Mouse (Mus musculus): ENCODE results near the gene Il22ra2.

Gene Il22ra2

DNA sequence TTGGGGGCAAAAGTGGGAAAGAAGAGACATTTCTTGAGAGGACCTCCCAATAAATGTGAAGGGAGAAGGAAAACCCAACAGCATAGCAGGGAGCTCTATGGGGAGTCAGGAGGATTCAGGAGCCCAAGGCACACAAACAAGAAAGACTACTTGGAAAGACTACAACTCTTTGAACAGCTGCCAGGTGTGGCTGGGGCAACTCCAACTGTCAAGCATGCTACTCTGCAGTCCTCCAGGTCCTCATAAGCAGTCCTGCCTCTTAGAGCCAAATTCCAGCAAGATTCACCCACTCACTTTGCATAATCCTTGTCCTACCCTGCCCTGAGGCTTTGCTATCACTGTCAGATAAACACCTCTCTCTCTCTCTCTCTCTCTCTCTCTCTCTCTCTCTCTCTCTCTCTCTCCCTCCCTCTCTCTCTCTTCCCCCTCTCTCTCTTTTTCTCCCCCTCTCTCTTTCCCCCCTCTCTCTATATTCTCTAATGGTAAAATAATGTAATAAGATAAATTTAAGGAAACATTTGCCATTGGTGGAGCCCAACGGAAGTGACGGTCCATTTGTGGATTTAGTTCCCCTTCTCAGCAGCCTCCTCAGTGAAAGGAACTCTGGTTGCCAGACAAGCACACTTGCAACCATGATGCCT, at the start of gene Il22ra2:
TSS of gene Il22ra2 (plus strand) at position 591 of the 641 bp plus-strand sequence.
- no peak for DNase-seq (ENCODE audit: low spot score)

DNA sequence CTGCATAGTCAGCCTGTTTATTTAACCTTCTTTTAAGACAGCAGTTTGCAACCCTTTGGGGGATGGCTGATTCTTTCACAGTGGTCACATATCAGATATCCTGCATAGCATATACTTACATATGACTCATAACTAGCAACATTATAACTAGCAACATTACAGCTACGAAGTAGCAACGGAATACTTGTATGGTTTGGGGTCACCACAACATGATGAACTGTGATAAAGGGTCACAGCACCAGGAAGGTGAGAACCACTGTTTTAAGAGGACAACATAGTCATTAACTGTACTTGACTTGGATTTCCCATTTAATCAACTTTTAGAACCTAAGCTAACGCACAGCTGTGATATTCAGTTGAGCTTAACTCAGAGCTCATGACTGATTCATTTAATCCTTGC, 44.2 kb upstream of the Il22ra2 start:
- DNase-seq (ENCODE audit: low spot score) = no peak

DNA sequence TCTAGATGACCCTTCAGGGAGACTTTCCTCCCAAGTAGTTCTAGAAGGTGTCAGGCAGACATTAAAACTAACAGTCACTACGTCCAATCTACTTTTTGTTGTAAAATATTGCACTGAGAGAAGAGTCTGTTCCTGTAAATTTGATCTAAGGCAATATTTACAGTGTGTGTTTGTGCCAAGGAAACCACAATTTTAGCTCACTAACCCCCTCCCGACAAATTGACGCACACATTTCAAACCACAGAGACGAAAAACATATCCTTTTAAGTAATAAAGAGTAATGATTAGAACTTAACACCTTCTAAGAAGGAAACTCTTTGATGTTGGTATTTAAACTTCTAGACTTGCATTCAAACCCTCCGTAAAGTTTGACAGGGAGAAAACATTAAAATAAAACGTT, 43.8 kb upstream of the Il22ra2 start:
- DNase-seq (ENCODE audit: low spot score) = no peak

DNA sequence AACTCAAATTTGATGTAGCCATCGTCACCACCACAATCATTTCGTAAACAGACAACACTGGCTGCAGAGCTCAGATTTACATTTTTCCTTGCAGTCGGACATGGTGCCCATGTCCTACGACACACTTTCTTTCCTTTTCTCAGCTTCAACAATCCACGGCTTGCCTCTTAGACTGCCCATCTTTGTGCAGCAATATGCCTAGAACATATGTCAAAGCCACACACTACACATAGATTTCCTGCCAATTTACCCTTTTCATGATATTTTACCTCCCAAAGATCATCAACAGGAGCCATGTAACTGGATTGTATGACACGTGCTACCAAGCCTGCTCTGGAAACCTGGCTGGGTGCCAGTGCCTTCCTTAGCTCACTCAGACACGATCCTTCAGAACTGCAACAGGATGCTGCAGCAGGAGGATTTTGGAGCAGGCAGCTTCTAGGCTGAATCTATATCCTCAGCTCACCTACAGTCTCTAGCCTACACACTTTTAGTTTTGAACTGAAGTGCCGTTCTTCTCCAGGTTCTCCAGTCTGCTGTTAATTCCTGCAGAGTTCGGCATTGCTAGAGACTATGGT, 43.3 kb upstream of the Il22ra2 start:
- DNase-seq (ENCODE audit: low spot score) = no peak

DNA sequence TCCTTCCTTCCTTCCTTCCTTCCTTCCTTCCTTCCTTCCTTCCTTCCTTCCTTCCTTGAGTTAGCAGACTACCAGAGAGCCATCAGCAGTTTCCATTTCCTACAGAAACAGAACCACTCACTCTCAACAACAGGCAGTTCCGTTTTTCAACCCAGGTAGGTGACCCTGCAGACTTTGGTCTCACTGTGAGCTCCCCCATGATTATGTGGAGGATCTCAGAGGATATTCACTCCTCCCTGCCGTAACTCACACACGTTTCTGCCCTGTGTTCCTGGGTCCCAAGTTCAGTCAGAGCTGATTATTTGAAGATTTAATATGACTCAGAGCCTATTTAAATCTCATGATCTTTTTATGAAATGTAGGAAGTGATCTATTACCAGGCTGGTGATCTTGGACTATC, 41.1 kb upstream of the Il22ra2 start:
- DNase-seq (ENCODE audit: low spot score) = no peak

DNA sequence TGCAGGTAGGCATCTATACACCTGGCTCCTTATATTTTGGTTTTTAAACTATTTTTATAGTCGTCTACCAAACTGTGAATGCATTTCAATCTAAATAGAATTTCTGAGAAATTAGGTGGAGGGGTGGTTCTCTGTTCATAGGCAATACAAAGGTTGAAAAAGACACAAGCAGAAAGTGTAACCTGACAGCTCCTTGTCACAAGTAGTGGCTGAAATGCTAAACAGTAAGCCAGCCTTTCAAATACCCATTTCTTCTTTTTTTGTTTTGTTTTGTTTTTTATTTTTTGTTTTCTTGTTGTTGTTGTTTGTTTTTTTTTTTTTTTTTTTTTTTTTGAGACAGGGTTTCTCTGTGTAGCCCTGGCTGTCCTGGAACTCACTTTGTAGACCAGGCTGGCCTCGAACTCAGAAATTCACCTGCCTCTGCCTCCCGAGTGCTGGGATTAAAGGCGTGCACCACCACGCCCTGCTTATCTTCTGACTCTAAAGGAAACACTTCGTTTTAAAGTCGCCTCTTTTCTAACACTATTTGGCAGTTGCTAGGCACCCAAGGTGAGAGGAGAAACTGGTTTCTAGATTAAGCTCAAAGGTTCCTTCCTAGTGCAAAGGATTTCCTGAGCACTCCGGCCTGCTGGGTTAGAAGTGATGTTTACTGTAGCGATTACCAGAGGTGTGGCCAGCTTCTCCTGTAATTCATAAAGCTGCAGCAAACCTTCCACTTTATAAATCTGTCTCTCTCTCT, 39.8 kb upstream of the Il22ra2 start:
- DNase-seq (ENCODE audit: low spot score) = no peak

DNA sequence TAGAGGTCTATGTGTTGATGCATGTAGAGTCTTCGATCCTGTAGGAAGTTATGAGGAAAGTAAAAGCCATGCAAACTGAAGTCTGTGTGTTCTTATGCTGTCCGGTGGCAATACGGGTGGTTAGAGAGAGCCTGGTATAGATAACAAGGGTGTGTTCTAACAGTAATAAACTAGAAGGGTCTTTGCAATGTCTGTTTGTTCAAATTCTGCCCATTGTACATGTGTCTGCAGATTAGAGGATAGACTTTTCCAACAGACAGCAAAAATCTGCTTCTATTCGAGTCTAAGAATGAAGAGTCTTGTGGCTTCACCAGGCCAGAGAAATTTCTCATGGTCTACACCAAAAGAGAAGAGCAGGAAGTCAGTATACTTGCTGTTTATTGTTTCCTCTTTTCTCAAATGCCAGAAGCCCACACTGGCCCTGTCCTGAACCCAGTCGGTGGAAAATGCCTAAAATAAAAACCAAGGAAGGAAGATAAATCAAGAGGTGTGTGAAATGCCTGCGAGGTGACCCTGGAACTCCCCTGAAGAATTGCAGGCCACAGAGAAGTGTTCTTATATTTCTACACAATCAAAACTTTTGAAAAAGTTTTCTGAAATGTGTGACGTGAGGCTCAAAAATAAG, 38.9 kb upstream of the Il22ra2 start:
- no peak for DNase-seq (ENCODE audit: low spot score)

DNA sequence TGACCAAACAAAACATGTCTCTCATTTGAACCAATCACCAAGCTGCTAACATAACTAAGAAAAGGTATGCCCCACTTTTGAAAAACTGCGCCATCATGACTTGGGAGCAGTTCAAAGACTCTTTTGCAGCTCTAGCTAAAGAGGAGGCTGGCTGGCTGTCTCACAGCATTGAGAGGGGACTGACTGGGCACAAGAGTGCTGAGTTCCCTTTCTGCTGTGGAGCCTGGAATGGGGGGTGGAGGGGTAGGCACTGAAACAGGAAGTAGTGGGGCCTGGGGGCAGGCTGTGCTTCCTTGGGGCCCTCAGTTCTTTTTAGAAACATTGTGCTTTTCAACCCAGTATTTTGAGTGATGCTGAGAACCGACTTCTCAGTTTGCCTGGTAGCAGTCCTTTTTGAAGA, 37.7 kb upstream of the Il22ra2 start:
- no peak for DNase-seq (ENCODE audit: low spot score)

DNA sequence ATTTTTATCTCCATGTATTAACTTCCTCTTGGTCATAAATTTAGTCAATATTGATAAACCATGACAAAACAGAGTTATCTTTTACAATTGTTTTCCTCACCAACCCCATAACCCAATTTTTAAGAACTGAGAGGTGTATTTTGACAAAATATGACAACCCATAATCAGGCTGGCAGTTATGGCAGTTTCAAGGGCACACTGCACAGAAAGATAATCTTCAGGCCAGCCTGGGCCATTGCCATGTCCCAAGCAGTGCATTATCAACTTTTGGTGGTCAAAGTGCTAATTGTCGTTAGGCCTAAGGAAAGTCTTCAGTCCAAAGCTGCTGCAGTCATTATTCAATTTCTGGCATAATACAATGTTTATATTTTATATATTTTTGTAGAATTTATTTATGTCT, 37.0 kb upstream of the Il22ra2 start:
- DNase-seq (ENCODE audit: low spot score) = no peak

DNA sequence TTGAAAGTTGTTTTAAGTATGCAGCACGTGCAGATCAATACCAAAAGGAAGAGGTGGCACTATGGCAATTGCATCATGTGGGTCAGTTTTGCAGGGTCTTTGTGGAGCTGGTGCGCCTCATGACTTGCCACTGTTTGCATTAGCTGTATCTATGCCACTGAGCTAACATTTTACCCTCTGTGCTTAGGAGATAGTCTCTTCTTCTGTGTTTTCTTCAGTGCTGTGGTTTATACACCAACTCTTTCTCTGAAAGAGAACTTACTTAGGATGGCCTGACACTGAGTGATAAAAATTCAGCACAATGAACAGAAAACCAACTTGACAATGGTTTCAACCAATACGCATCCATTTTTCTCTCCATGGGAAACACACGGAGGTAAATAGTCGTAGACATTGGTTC, 35.9 kb upstream of the Il22ra2 start:
- DNase-seq (ENCODE audit: low spot score) = no peak

DNA sequence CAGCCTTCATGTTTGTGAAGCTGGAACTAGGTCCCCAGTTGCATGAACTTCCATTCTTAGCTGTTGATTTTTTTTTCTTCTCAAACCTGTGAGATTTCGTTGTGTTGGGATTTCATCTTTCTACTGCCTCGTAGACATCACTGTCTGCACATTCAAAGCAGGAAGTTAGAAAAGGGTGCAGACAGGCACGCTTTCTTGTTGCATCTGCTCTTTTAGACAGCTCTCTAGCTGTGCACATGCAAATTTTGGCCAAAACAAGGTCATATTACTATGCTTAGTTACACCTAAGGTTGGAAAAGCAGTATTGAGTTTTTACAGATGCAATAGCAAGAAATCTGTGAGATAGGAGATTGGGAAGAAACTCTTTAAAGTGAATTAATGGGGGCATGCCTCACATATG, 34.5 kb upstream of the Il22ra2 start:
- DNase-seq (ENCODE audit: low spot score) = no peak

DNA sequence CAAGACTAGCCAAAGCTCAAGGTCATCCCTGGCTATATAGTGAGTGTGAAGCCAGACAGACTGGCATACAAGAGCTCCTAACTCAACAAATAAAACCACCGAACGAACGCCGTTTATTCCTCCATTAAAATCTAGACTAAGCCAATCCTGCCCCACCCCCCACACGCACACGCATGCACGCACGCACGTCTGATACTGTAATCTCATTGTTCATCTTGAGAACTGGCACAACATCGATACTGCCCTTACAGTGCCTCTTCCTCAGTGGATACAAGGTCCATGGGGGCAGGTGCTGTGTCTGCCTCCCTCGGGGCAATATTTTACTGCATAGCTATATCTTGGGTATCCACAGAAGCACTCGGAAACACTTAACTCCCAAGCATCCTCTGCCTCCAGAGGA, 32.2 kb upstream of the Il22ra2 start:
- DNase-seq (ENCODE audit: low spot score) = no peak

DNA sequence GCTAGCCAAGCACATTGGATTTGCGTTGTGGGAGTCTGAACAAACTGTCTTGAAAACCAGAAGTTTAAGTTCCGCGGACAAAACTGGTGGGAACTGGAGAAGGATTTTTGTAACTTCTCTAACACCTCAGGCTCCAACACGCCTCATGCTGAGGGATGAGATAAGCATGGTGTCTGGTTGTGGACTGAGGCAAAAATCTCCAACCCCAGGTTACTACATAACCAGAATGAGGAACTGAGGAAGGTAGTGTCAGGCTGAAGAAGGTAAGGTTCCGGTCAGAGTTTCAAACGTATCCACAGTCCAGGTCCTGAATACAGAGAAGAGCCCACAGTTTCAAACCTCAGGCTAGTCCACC, 30.5 kb upstream of the Il22ra2 start:
- no peak for DNase-seq (ENCODE audit: low spot score)

DNA sequence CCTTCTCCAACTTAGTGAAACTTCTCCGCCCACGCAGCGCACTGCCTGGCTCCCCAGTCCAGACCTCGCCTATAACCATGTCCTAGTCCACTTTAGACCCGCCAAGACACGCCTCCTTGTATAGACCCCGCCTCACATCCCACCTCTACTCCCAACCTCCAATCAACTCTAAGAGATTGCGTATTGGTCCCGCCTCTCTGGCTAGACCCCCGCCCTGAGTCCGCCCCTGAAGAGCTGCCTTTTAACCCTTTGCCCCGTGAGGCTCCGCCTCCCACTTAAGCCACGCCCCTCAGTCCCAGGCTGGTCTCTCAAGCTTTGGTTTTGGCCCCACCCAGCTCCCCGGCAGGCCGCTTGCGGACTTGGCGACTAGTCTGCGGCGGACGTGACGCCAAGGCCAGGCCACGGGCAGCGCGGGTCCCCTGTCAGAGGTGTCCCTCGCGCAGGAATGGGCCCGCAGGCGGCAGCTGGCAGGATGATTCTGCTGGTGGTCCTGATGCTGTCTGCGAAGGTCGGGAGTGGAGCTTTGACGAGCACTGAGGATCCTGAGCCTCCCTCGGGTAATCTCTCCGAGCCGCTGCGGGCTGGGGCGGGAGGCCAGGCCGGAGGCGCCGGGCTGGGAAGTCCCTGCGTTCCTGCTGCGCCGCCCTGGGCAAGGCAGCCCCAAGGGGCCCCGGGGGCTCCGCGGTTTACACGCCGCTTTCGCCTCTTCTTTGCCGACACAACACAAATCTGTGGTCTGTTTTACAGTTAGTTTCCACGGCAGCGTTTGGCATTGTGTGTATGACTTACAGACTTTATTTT, 30.0 kb upstream of the Il22ra2 start, which contains the start of gene Ifngr1:
TSS of gene Ifngr1 (plus strand) at position 309 of the 801 bp plus-strand sequence.
- DNase-seq (ENCODE audit: low spot score) = peak; percentile 99

DNA sequence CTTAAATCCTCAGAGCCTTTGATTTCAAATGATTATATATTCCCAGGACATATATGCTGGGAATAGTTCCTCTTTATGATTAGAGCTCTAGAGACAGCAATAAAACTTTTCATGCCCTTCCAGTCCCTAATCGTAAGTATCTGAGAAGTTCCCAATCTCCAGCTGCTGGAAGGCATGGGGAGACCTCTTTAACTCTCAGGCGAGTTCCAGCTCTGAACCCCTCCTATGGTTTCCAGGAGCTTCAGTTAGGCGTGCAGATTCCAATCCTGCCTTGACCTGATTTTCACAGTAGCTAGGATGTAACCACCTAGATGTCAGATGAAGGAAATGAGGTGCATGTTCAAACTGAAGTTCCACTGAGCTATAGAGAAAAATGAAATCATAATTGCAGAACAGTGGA, 29.2 kb upstream of the Il22ra2 start:
- DNase-seq (ENCODE audit: low spot score) = peak; percentile 40

DNA sequence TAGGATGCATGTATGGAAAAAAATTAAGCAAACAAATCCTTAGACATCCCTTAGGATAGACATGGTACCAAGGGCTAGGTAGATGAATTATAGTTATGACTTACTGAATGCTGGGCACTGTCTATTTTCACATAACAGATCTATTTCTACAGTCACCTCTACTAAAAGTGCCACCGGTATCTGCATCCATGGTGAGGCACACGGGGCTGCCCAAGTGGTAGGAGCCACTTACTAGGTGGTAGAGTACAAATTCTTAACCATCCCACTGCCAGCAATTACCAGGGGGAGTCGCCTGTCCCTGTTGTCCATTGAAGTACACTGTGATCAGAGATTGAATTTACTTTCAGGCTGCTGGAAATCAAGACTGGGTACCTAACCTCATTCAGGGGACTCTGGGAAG, 28.5 kb upstream of the Il22ra2 start:
- DNase-seq (ENCODE audit: low spot score) = no peak

DNA sequence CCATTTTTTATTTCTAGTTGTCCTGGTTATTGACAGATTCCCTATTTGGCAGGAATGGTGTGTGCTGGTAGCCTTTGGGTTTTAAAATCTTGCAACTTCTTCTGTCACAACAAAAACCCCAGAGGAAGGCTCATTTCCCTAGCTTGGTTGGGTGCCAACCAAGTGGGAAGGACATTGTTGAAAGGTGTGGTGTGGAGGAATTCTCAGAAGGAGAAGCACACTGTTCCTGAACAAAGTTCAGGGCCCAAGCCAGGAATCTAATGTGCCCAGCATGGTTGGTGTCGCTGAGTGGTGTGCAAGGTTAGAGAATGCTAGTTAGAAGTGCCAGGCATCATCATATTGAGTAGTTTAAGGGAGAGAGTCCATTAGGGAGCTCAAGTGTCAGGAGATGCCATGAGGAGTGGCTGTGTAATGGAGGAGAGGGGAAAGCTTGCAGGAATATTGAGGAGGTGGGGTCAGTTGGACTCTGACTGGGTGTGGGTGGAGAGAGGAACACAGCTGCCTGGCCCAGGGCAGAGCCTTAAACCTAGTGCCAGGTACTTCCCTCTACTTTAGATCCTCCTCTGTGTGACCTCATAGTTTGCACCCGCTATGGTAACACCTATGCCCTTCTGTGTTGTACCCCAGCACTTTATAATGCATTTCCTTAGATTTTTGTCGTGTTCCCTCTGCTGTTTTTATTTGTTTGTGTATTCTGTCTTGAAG, 27.4 kb upstream of the Il22ra2 start:
- DNase-seq (ENCODE audit: low spot score) = peak; percentile 83

DNA sequence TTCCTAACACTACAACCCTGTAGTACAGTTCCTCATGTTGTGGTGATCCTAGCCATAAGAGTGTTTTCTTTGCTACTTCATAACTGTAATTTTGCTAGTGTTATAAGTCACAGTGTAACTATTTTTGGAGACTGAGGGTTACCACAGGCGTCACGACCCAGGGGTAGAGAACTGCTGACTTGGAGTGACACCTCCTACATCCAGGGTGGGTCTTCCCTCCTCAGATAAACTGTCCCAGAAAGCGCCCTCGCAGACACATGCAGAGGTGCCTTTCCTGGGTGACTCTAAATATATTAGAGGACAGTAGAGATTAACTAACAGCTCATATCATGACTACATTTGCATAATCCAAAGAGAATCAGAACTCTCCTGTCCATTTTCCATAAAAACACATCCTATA, 24.9 kb upstream of the Il22ra2 start:
- DNase-seq (ENCODE audit: low spot score) = no peak

DNA sequence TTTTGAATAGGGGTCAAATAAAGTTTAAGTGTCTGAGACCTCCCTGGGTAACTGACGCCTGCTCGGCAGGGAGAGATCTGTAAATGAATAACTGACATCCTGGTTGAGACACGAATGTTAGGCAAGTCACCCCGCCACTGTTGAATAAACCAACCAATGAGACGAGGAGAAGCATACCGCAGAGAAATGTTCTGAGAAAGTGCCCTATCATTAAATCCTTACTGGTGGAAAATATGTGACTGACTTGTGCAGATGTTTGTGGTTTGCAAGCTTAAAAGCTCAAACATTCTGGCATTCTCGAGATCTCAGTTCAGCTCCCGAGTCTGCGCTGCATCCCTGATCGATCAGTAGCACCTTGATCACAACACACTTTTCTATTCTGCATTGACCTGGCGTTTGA, 23.7 kb upstream of the Il22ra2 start:
- no peak for DNase-seq (ENCODE audit: low spot score)

DNA sequence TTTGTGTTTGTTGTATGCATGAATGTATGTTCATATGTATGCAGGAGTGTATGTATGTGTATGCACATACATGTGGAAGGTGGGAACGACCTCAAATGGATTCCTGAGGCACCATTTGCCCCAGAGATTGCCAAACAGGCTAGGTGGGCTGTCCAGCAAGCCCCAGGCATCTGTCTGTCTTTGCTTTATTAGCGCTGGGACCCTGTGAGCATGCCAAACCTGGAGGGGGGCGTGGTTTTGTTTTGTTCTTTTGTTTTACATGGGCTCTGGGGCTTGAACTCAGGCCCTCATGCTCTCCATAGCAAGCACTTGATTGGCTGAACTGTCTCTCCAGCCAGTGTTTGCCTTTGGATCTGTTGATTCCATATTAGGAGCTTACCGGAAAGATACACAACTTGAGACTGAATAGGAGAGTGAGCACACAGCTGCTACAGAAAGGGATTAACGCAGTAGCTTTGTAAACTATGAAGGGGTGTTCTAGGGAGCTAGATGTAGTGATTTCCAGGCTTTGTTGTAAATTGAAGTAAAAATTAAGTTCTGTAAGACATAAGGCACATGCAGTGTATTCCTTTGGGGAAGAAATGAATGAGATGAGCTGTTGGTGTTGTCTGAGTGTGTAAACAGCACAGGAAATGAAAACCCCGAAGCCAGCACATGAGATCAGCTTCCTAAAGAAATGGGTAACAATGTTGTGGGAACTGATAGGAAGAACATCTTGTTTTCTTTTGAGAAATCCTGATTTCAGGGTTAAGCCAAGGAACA, 22.3 kb upstream of the Il22ra2 start:
- no peak for DNase-seq (ENCODE audit: low spot score)

DNA sequence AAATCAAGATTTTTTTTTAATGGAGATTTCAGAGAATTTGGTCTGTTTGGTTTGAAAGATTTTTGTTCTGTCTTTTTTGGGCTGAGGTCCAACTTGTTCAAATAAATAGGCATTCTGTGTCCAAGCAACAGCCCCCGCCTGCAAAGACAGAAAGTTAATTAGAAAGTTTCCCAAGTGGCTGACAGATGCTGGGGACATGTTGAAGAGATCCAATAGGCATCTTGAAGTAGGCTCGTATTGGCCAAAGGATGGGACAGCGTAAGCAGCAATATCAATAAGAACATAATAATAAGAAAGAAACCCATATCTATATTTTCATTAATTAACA, 21.7 kb upstream of the Il22ra2 start:
- no peak for DNase-seq (ENCODE audit: low spot score)
